Mouse (Mus musculus) forebrain, embryonic 13.5 days (tissue): ENCODE data around the gene Ppara. TPM values are rescaled to one million over a fixed set of nuclear protein-coding genes. Genes with fewer than 3 reads are reported as not detected.

Source experiments
- ATAC-seq: fragments of 200-750 bp; cut with Nextera tagmentation; 2 replicates; pipeline ENCODE4 v1.8.0; 2017
- H3K27ac ChIP-seq: fragments of 300-500 bp; sonication (generic); 2 replicates; pipeline ENCODE4 v1.5.1; 2015; ENCODE audit warnings: inconsistent platforms, mild to moderate bottlenecking, moderate library complexity
- H3K27me3 ChIP-seq: fragments of 300-500 bp; sonication (generic); 2 replicates; pipeline ENCODE4 v1.6.1; 2015; ENCODE audit warnings: mild to moderate bottlenecking, inconsistent platforms
- H3K36me3 ChIP-seq: fragments of 300-500 bp; sonication (generic); 2 replicates; pipeline ENCODE4 v1.6.1; 2015; ENCODE audit warnings: mild to moderate bottlenecking, inconsistent platforms; ENCODE audit not compliant: poor library complexity, severe bottlenecking
- H3K4me1 ChIP-seq: fragments of 300-500 bp; sonication (generic); 2 replicates; pipeline ENCODE4 v1.6.1; 2015; ENCODE audit warnings: inconsistent platforms
- H3K4me2 ChIP-seq: fragments of 300-500 bp; sonication (generic); 2 replicates; pipeline ENCODE4 v1.6.1; 2015; ENCODE audit warnings: inconsistent platforms, mild to moderate bottlenecking, moderate library complexity
- H3K4me3 ChIP-seq: fragments of 300-500 bp; sonication (generic); 2 replicates; pipeline ENCODE4 v1.5.1; 2015; ENCODE audit warnings: mild to moderate bottlenecking, inconsistent platforms
- H3K9ac ChIP-seq: fragments of 300-500 bp; sonication (generic); 2 replicates; pipeline ENCODE4 v1.6.1; 2015; ENCODE audit warnings: mild to moderate bottlenecking, inconsistent platforms
- H3K9me3 ChIP-seq: fragments of 300-500 bp; sonication (generic); replicated peaks from 2 replicates; pipeline ENCODE4 v1.6.1; 2016; ENCODE audit warnings: inconsistent platforms
- WGBS: fragments of 180-500 bp; shearing (Covaris S2); methylation state at CpG from one replicate; pipeline ENCODE4 v1.1.7; 2015; 5-methylcytosine and 5-hydroxymethylcytosine counted together
- polyA plus RNA-seq: library from polyadenylated mRNA; unstranded; fragments of >200 nt; fragmentation: Nextera tagmentation; extraction: Ambion mirVana; gene quantifications from 2 replicates; pipeline ENCODE4 v1.2.1, GENCODE M21; 2015

Ppara gene
- polyA plus RNA-seq, 1 experiment from 2014 or later: 0.63 TPM

GRCm38 (mm10) chr15:85813428-85813827, 78.6 kb downstream of the Ppara start:
- Histone ChIP-seq H3K4me2 (no peak overlapping the region), H3K27ac (no peak overlapping the region), H3K4me1 (peaks cover 14% of the 10 kb centered on the region), H3K36me3 (no peaks in the 10 kb centered on the region), H3K9ac (no peak overlapping the region), H3K9me3 (no peaks in the 10 kb centered on the region; the same call in 1 of the 2 replicates), H3K27me3 (no peaks in the 10 kb centered on the region), H3K4me3 (no peak overlapping the region)
- ATAC-seq: no peak
- 73% methylated on average over 10 of the region's 10 CpGs for WGBS

- 2% methylated on average over 48 of the region's 65 CpGs for WGBS
- peak; percentile 43; the same call in 1 of the 2 replicates for ATAC-seq
- Histone ChIP-seq H3K27ac (no peak within 1 kb of the TSS), H3K4me1 (peaks cover 10% of the 10 kb centered on the region), H3K9ac (peak within 1 kb of the TSS; percentile 60), H3K4me2 (peak within 1 kb of the TSS; percentile 93), H3K4me3 (peak within 1 kb of the TSS; percentile 48), H3K9me3 (no peaks in the 10 kb centered on the region; the same call in 1 of the 2 replicates), H3K36me3 (no peaks in the 10 kb centered on the region), H3K27me3 (peaks cover 25% of the 10 kb centered on the region)
These were observed 86.6 kb downstream of the Ppara start, which contains the start of gene Pkdrej for GRCm38 (mm10) chr15:85821203-85822010. TSS of gene Pkdrej (minus strand) at chr15:85821734.

GRCm38 (mm10) chr15:85822011-85822359, 87.2 kb downstream of the Ppara start:
- Histone ChIP-seq H3K4me1 (peaks cover 10% of the 10 kb centered on the region), H3K4me3 (peak overlapping the region; percentile 48), H3K27ac (no peak overlapping the region), H3K36me3 (no peaks in the 10 kb centered on the region), H3K4me2 (peak overlapping the region; percentile 93), H3K27me3 (peaks cover 25% of the 10 kb centered on the region), H3K9ac (peak overlapping the region; percentile 60), H3K9me3 (no peaks in the 10 kb centered on the region; the same call in 1 of the 2 replicates)
- ATAC-seq: no peak
- WGBS: 9% methylated on average over 4 of the region's 4 CpGs

GRCm38 (mm10) chr15:85826676-85827075, 91.9 kb downstream of the Ppara start:
- Histone ChIP-seq H3K4me2 (no peak overlapping the region), H3K4me1 (peaks cover 8% of the 10 kb centered on the region), H3K4me3 (no peak overlapping the region), H3K9ac (no peak overlapping the region), H3K27me3 (peaks cover 10% of the 10 kb centered on the region), H3K36me3 (no peaks in the 10 kb centered on the region), H3K27ac (no peak overlapping the region), H3K9me3 (no peaks in the 10 kb centered on the region)
- WGBS: 77% methylated on average over 5 of the region's 5 CpGs
- ATAC-seq: no peak

GRCm38 (mm10) chr15:85828071-85828470, 93.3 kb downstream of the Ppara start:
- Histone ChIP-seq H3K27me3 (no peaks in the 10 kb centered on the region; the same call in 1 of the 2 replicates), H3K27ac (no peak overlapping the region), H3K4me1 (peaks cover 12% of the 10 kb centered on the region), H3K4me3 (no peak overlapping the region), H3K9me3 (no peaks in the 10 kb centered on the region), H3K9ac (no peak overlapping the region), H3K4me2 (no peak overlapping the region), H3K36me3 (no peaks in the 10 kb centered on the region)
- no peak for ATAC-seq
- 89% methylated on average over 4 of the region's 4 CpGs for WGBS

GRCm38 (mm10) chr15:85829470-85829869, 94.7 kb downstream of the Ppara start:
- ATAC-seq: no peak

GRCm38 (mm10) chr15:85831954-85832590, 97.3 kb downstream of the Ppara start, which contains the start of gene Ttc38:
TSS of gene Ttc38 (plus strand) at chr15:85832306.
- Histone ChIP-seq H3K9me3 (no peaks in the 10 kb centered on the region), H3K4me3 (peak within 1 kb of the TSS; percentile 51), H3K9ac (peak within 1 kb of the TSS; percentile 77), H3K4me2 (peak within 1 kb of the TSS; percentile 82), H3K4me1 (peaks cover 12% of the 10 kb centered on the region), H3K27me3 (no peaks in the 10 kb centered on the region; the same call in 1 of the 2 replicates), H3K36me3 (no peaks in the 10 kb centered on the region), H3K27ac (no peak within 1 kb of the TSS; the same call in 1 of the 2 replicates)
- WGBS: 1% methylated on average over 27 of the region's 27 CpGs
- peak; percentile 91 for ATAC-seq

More at GRCm38 (mm10) chr15:85829470-85829869, 94.7 kb downstream of the Ppara start:
- H3K4me2 ChIP-seq: no peak overlapping the region
- no peak overlapping the region for H3K9ac ChIP-seq
- peaks cover 12% of the 10 kb centered on the region for H3K4me1 ChIP-seq
- no peak overlapping the region for H3K27ac ChIP-seq
- H3K9me3 ChIP-seq: no peaks in the 10 kb centered on the region
- no peaks in the 10 kb centered on the region; the same call in 1 of the 2 replicates for H3K27me3 ChIP-seq
- no peak overlapping the region for H3K4me3 ChIP-seq
- 74% methylated on average over 5 of the region's 5 CpGs for WGBS
- H3K36me3 ChIP-seq: no peaks in the 10 kb centered on the region

GRCm38 (mm10) chr15:85832599-85832998, 97.8 kb downstream of the Ppara start:
- peak overlapping the region; percentile 77 for H3K9ac ChIP-seq
- peak overlapping the region; percentile 51 for H3K4me3 ChIP-seq
- peaks cover 12% of the 10 kb centered on the region for H3K4me1 ChIP-seq
- no peaks in the 10 kb centered on the region for H3K36me3 ChIP-seq
- no peaks in the 10 kb centered on the region for H3K9me3 ChIP-seq
- WGBS: 58% methylated on average over 8 of the region's 8 CpGs
- no peaks in the 10 kb centered on the region; the same call in 1 of the 2 replicates for H3K27me3 ChIP-seq
- H3K27ac ChIP-seq: no peak overlapping the region
- ATAC-seq: peak; percentile 19; the same call in 1 of the 2 replicates
- H3K4me2 ChIP-seq: peak overlapping the region; percentile 82

- Histone ChIP-seq H3K9me3 (no peaks in the 10 kb centered on the region), H3K27me3 (no peaks in the 10 kb centered on the region; the same call in 1 of the 2 replicates), H3K9ac (no peak overlapping the region), H3K4me1 (peaks cover 12% of the 10 kb centered on the region), H3K4me2 (no peak overlapping the region), H3K27ac (no peak overlapping the region), H3K4me3 (no peak overlapping the region), H3K36me3 (no peaks in the 10 kb centered on the region)
- ATAC-seq: no peak
- WGBS: 59% methylated on average over 3 of the region's 3 CpGs
These were observed 100.6 kb downstream of the Ppara start for GRCm38 (mm10) chr15:85835335-85835734.

- Histone ChIP-seq H3K27me3 (no peaks in the 10 kb centered on the region), H3K36me3 (no peaks in the 10 kb centered on the region), H3K27ac (no peak overlapping the region), H3K9ac (no peak overlapping the region), H3K9me3 (no peaks in the 10 kb centered on the region), H3K4me3 (no peak overlapping the region), H3K4me1 (peaks cover 6% of the 10 kb centered on the region), H3K4me2 (no peak overlapping the region)
- ATAC-seq: no peak
- WGBS: 95% methylated on average over 5 of the region's 5 CpGs
These were observed 102.1 kb downstream of the Ppara start for GRCm38 (mm10) chr15:85836887-85837286.

- WGBS: 30% methylated on average over 6 of the region's 6 CpGs
- no peak overlapping the region for H3K4me3 ChIP-seq
- H3K4me1 ChIP-seq: no peaks in the 10 kb centered on the region
- H3K9me3 ChIP-seq: no peaks in the 10 kb centered on the region
- no peak overlapping the region for H3K4me2 ChIP-seq
- H3K9ac ChIP-seq: no peak overlapping the region
- H3K36me3 ChIP-seq: no peaks in the 10 kb centered on the region
- H3K27ac ChIP-seq: no peak overlapping the region
- no peaks in the 10 kb centered on the region for H3K27me3 ChIP-seq
- ATAC-seq: no peak
These were observed 106.2 kb downstream of the Ppara start for GRCm38 (mm10) chr15:85840983-85841382.

- Histone ChIP-seq H3K4me2 (no peak overlapping the region), H3K27me3 (no peaks in the 10 kb centered on the region), H3K9me3 (no peaks in the 10 kb centered on the region), H3K27ac (no peak overlapping the region), H3K4me1 (no peaks in the 10 kb centered on the region), H3K9ac (no peak overlapping the region), H3K4me3 (no peak overlapping the region), H3K36me3 (no peaks in the 10 kb centered on the region)
- ATAC-seq: no peak
- 82% methylated on average over 5 of the region's 5 CpGs for WGBS
These were observed 107.1 kb downstream of the Ppara start for GRCm38 (mm10) chr15:85841796-85842360.
